Mouse (Mus musculus) stomach, postnatal 0 days (tissue): Measurements from ENCODE around the gene Isy1.

Experiments
- CTCF ChIP-seq: IDR thresholded peaks from 2 replicates; pipeline ENCODE4 v1.5.1; 2016; ENCODE audit warnings: antibody characterized with exemption, low read depth, mild to moderate bottlenecking, moderate library complexity
- EP300 ChIP-seq: optimal IDR thresholded peaks from 2 replicates; pipeline ENCODE3; 2016; ENCODE audit warnings: antibody characterized with exemption

- TF ChIP-seq CTCF (no peak), EP300 (no peak)
These were observed 62.9 kb downstream of the Isy1 start for GRCm38 (mm10) chr6:87775588-87776245.
